Mouse (Mus musculus): Measurements from ENCODE around the gene Suv39h2. TPM values are rescaled to one million over a fixed set of nuclear protein-coding genes. Genes with fewer than 3 reads are reported as not detected.
A peak's percentile ranks its signal among the peaks of the same experiment; 100 is the strongest.

Suv39h2 gene
- polyA plus RNA-seq, 1 experiment from 2014 or later = 39.1 TPM

DNA sequence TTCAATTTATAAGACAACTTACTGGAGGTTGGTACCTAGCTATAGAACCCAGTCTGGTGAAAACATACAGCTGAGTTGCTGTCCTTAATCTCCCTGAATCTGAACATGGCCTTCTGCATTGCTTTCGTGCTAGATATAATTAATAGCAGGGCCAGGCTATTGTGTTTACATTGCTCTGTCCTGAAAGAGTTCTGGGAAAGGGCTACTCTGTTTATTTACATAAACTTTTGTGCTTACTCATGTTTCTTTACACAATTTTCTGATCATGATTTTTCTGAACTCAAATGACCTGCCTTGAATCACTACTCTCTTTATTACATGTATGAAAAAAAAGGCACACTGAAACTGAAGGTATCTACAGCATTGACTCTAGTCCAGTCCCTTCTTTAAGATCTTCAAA, 59.2 kb downstream of the Suv39h2 start:
- DNase-seq (ENCODE audit: low spot score) = no peak
- H3K36me3 ChIP-seq = no peaks in the 10 kb centered on the region
- peaks cover 7% of the 10 kb centered on the region; the same call in 1 of the 2 replicates for H3K4me1 ChIP-seq
- H3K27me3 ChIP-seq (ENCODE audit: low read depth, poor library complexity, severe bottlenecking) = peaks cover 19% of the 10 kb centered on the region; the same call in 1 of the 2 replicates
- no peaks in the 10 kb centered on the region for H3K9me3 ChIP-seq (replicated peaks)
- H3K27ac ChIP-seq = no peak overlapping the region
- no peak overlapping the region for H3K4me3 ChIP-seq
- WGBS = 78% methylated on average over 1 of the region's 1 CpGs

DNA sequence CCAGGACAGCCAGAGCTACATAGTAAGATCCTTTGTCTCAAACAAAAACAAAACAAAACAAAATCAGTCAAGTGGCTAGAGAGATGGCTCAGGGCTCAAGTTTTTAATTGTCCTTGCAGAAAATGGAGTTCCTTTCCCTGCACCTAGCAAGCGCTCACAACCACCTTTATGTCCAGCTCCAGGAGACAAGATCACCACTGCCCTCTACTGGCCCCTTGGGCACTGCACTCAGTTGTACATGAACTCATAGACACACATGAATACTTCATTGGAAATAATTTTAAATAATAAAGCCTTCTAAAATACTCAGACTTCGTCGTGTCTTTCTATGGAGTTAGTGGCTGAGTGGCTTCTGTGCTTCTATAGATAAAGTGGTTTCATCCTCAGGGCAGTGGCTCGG, 60.6 kb downstream of the Suv39h2 start:
- DNase-seq (ENCODE audit: low spot score) = peak; percentile 67
- peaks cover 19% of the 10 kb centered on the region; the same call in 1 of the 2 replicates for H3K27me3 ChIP-seq (ENCODE audit: low read depth, poor library complexity, severe bottlenecking)
- H3K36me3 ChIP-seq = no peaks in the 10 kb centered on the region
- no peak overlapping the region for H3K27ac ChIP-seq
- 38% methylated on average over 4 of the region's 4 CpGs for WGBS
- no peaks in the 10 kb centered on the region for H3K9me3 ChIP-seq (replicated peaks)
- H3K4me1 ChIP-seq = peaks cover 7% of the 10 kb centered on the region; the same call in 1 of the 2 replicates
- no peak overlapping the region for H3K4me3 ChIP-seq

DNA sequence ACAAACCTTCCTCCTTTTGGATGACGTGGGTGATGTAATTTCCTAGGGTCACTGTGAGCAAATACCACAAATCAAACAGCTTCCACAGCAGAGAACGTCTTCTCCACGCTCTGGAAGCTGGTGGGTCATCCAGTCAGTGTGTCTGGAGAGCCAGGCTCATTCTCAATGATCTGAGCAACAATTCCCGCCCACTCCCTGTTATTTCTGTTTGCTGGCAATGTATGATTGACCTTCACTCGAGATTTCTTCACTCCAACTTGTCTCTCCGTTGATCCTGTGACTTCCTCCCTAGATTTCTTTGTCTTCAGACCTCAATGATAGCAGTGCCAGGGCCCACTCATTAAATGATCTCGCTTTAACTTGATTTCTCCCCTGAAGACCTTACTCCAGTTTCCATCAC, 67.1 kb downstream of the Suv39h2 start:
- Histone ChIP-seq H3K36me3 (no peaks in the 10 kb centered on the region), H3K4me3 (no peak overlapping the region), H3K27me3 (ENCODE audit: low read depth, poor library complexity, severe bottlenecking) (no peaks in the 10 kb centered on the region), H3K9me3 (replicated peaks) (no peaks in the 10 kb centered on the region), H3K27ac (no peak overlapping the region), H3K4me1 (no peaks in the 10 kb centered on the region)
- DNase-seq (ENCODE audit: low spot score) = no peak
- 82% methylated on average over 7 of the region's 7 CpGs for WGBS

GRCm38 (mm10) chr2:3405981-3406380, 68.8 kb downstream of the Suv39h2 start:
- H3K36me3 ChIP-seq = no peaks in the 10 kb centered on the region
- no peak overlapping the region for H3K27ac ChIP-seq
- 89% methylated on average over 4 of the region's 4 CpGs for WGBS
- no peaks in the 10 kb centered on the region for H3K27me3 ChIP-seq (ENCODE audit: low read depth, poor library complexity, severe bottlenecking)
- no peaks in the 10 kb centered on the region for H3K9me3 ChIP-seq (replicated peaks)
- DNase-seq (ENCODE audit: low spot score) = no peak
- H3K4me3 ChIP-seq = no peak overlapping the region
- H3K4me1 ChIP-seq = no peaks in the 10 kb centered on the region

Other genes with a start within 250 kb of the Suv39h2 start
- gene Nmt2, start 190.8 kb downstream of the Suv39h2 start, polyA plus RNA-seq (2016; fragmentation: Nextera tagmentation; extraction: Ambion mirVana) = 32.0 and 33.9 TPM in 2 replicates
- gene Rpp38, start 142.4 kb downstream of the Suv39h2 start, polyA plus RNA-seq (2016; fragmentation: Nextera tagmentation; extraction: Ambion mirVana) = 19.0 and 21.3 TPM in 2 replicates
- 0.41 TPM in 1 of 2 replicates, not detected in the other for gene Acbd7, start 138.9 kb downstream of the Suv39h2 start, polyA plus RNA-seq (2016; fragmentation: Nextera tagmentation; extraction: Ambion mirVana)
- gene Olah, start 77.8 kb downstream of the Suv39h2 start, polyA plus RNA-seq (2016; fragmentation: Nextera tagmentation; extraction: Ambion mirVana) = not detected in 2 replicates
- gene Meig1, start 52.4 kb downstream of the Suv39h2 start, polyA plus RNA-seq (2016; fragmentation: Nextera tagmentation; extraction: Ambion mirVana) = not detected in 2 replicates
- 4.5 and 5.1 TPM in 2 replicates for gene Dclre1c, start 50.9 kb downstream of the Suv39h2 start, polyA plus RNA-seq (2016; fragmentation: Nextera tagmentation; extraction: Ambion mirVana)
- 9.0 and 10.7 TPM in 2 replicates for gene Gm45902, start 37.8 kb upstream of the Suv39h2 start, polyA plus RNA-seq (2016; fragmentation: Nextera tagmentation; extraction: Ambion mirVana)
- 137 and 138 TPM in 2 replicates for gene Hspa14, start 37.8 kb upstream of the Suv39h2 start, polyA plus RNA-seq (2016; fragmentation: Nextera tagmentation; extraction: Ambion mirVana)
- gene Cdnf, start 38.0 kb upstream of the Suv39h2 start, polyA plus RNA-seq (2016; fragmentation: Nextera tagmentation; extraction: Ambion mirVana) = 0.06 and 0.24 TPM in 2 replicates
- gene Fam107b, start 95.5 kb upstream of the Suv39h2 start, polyA plus RNA-seq (2016; fragmentation: Nextera tagmentation; extraction: Ambion mirVana) = 47.5 and 48.8 TPM in 2 replicates